Mouse (Mus musculus): ENCODE measurements around the gene Btaf1. TPM values are rescaled to one million over a fixed set of nuclear protein-coding genes. Genes with fewer than 3 reads are reported as not detected.

The Btaf1 gene
- total RNA-seq, 4 experiments from 2014 or later: 21.4 to 34.2 (median 25.7) TPM

- no peak for DNase-seq (ENCODE audit: low spot score in 2 of 2)
Measured at GRCm38 (mm10) chr19:37020951-37021350, 95.1 kb downstream of the Btaf1 start.

GRCm38 (mm10) chr19:37022146-37022545, 96.3 kb downstream of the Btaf1 start:
- DNase-seq (ENCODE audit: low spot score in 2 of 2): no peak

GRCm38 (mm10) chr19:37025839-37026319, 100.0 kb downstream of the Btaf1 start:
- DNase-seq (ENCODE audit: low spot score in 2 of 2): no peak

- DNase-seq (ENCODE audit: low spot score in 2 of 2): no peak
Measured at GRCm38 (mm10) chr19:37026408-37026807, 100.5 kb downstream of the Btaf1 start.

GRCm38 (mm10) chr19:37029771-37030170, 103.9 kb downstream of the Btaf1 start:
- no peak for DNase-seq (ENCODE audit: low spot score in 2 of 2)

DNA sequence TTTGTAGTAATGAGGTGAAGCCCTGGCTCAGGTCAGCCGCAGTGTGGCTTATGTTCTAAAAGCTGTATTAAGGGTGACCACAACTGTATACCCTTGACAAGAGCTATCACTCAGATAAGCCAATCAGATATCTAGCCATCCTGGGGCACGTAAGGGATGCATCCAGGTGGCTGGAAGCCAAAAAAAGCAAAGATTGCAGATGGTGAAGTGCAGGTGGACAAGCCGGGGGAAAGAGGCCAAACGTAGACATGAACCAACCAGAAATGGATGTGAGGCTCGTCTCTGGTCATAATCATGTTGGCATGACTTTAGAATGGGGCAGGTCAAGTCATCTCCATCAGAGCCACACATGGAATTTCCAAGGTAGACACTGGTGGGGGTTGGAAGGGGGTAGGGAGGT, 105.6 kb downstream of the Btaf1 start:
- no peak for DNase-seq (ENCODE audit: low spot score in 2 of 2)

- DNase-seq (ENCODE audit: low spot score in 2 of 2): no peak
Measured at GRCm38 (mm10) chr19:37032364-37032763, 106.5 kb downstream of the Btaf1 start.

- no peak for DNase-seq (ENCODE audit: low spot score in 2 of 2)
Measured at GRCm38 (mm10) chr19:37040906-37041305, 115.0 kb downstream of the Btaf1 start.

GRCm38 (mm10) chr19:37044431-37044830, 118.6 kb downstream of the Btaf1 start:
- no peak for DNase-seq (ENCODE audit: low spot score in 2 of 2)

DNA sequence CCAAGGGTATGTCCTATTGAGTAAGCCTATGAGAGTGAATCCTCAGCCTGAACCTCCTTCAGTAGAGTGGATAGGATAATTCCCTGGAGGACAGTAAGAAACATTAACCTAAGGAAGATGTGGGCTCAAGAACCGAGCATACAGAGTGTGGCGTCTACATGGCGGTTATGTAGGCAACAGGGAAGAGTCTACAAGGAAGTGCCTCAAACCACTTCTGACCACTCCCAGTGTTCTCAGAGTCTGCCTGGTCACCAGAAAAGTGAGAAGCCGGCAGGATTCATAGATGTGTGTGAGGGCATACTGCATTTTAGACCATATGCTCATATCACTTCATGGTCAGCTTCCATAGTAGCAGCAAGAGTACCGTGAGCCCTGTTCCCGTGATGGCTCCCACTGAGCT, 122.6 kb downstream of the Btaf1 start:
- DNase-seq (ENCODE audit: low spot score in 2 of 2): no peak

DNA sequence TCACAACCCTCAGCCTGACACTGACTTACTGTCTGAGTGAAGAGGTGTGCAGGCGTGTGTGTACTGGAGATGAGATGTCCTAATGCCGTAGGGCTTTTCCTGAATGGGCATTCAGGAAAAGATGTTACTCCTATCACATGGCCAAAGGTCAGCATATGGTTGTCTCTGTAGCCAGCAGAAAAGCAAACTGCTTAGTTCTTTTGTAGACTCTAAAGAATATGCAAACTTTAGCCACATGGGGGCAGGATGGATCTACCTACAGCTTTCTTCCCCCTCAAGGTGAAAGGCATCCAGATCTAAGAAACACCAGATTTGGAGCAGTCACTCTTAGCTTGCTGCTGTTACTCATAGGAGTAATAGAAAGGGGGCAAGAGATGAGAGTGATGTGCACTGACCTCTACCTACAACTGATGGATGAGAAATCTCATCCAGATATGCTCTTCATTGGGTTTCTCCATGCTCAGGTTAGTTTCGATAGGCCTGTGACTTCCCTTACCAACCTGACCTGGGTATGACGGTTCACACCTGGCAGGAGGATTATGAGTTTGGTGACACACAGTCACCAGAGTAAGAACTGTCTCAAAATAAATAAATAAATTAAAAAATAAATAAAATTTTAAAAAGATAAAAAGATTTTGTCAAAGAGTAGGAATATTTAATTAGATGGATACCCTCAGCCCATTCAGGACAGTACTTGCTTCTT, 124.9 kb downstream of the Btaf1 start:
- peak in 1 of 2 experiments; percentile 43 for DNase-seq (ENCODE audit: low spot score in 2 of 2)

DNA sequence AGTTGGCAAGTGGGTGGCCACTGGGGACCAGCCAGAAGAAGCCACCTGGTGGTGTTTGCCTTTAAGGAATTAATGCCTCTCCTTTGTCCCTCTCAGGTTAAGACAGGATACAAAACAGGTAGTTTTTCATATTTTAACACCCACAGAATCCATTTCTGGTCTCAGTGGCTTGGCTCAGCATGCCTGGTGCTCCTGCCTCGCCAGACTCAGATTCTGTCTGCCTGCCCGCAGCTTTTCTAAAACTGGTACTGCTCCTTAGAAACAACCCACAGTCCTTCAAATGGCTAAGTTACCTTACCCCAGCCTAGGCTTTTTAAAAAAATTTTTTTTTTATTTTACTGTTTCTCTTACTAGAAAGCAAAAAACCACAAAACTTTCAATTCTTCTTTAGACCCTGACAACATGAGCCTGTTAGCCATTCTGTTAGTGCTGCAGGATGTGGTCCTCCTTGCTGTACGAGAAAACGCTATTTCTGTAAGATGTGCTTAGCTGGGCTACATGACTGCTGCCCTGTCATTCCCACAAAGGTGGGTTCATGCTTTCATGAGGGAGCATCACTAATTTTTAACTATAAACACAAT, 130.2 kb downstream of the Btaf1 start:
- DNase-seq (ENCODE audit: low spot score in 2 of 2): no peak

- DNase-seq (ENCODE audit: low spot score in 2 of 2): no peak
Measured at GRCm38 (mm10) chr19:37057161-37057905, 131.5 kb downstream of the Btaf1 start.

- DNase-seq (ENCODE audit: low spot score in 2 of 2): no peak
Measured at GRCm38 (mm10) chr19:37059623-37060022, 133.7 kb downstream of the Btaf1 start.

DNA sequence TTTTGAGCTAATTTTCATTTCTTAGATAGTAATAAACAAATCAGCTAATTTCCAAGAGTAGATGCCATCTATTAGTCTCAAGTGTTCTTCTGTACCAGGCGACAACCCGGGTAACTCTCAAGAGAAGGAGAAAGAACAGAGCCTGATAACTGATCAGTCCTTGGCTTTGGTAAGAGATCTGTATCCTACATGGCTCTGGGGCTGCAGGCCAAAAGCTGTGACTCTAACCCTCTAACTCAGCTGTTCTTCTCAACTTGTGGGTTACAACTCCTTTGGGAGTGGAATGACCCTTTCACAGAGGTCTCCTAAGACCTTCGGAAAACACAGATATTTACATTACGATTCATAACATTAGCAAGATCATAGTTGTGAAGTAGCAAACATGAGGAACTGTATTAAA, 134.2 kb downstream of the Btaf1 start:
- DNase-seq (ENCODE audit: low spot score in 2 of 2): no peak

Other genes starting within 250 kb of the Btaf1 start
- gene Ppp1r3c, start 189.4 kb upstream of the Btaf1 start, total RNA-seq (2022): 10 to 100 TPM; 54.6 to 70.2 (median 64.5) TPM
- 100 to 1,000 TPM; 113 to 120 (median 119) TPM for gene Tnks2, start 91.8 kb upstream of the Btaf1 start, total RNA-seq (2022)
- 1 to 10 TPM; 6.0 to 8.2 (median 6.4) TPM for gene Fgfbp3, start 6.5 kb upstream of the Btaf1 start, total RNA-seq (2022)